ENCODE assay signal across 5 mouse cellular contexts in the genomic region with DNA sequence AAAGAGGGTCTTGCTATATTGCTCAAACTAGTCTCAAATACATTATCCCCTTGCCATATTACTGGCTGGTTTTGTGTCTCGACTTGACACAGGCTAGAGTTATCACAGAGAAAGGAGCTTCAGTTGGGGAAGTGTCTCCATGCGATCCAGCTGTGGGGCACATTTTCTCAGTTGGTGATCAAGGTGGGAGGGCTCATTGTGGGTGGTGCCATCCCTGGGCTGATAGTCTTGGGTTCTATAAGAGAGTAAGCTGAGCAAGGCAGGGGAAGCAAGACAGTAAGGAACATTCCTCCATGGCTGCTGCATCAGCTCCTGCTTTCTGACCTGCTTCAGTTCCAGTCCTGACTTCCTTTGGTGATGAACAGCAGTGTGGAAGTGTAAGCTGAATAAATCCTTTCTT.
DNase-seq lines count a peak whose midpoint lies in the region; TF ChIP-seq lines count a peak whose summit lies in the region.
"Not testable (repeated sequence)": the region's sequence is repeated elsewhere in the genome, so short reads cannot be mapped to it uniquely, and the experiment has no call there.

No protein-coding gene starts in this region.

- 78% methylated on average over 2 of the region's 2 CpGs for WGBS in cerebellum, adult 2 months

- TF ChIP-seq CTCF in cerebellum, adult 2 months (IDR thresholded peaks at IDR 0.05; ENCODE audit: borderline replicate concordance, insufficient read depth, low read depth, low read length) = not testable (repeated sequence)

- H3K4me1 ChIP-seq in cerebellum, adult 2 months (ENCODE audit: control insufficient read depth, insufficient read depth, low read length) = not testable (repeated sequence)

- DNase-seq in cerebellum, adult 11-12 months = peak; percentile 36
- peak; percentile 34 to 50 for DNase-seq in cerebellum, adult 2 months
- DNase-seq in cerebellum, adult 8-10 months = peak; percentile 31
- DNase-seq in cerebellum, adult 9-10 months = peak; percentile 51
- DNase-seq in cerebellum, adult 9-11 months = peak; percentile 39

- not testable (repeated sequence) for H3K4me3 ChIP-seq in cerebellum, adult 2 months (replicated peaks; ENCODE audit: insufficient read depth, low read depth, low read length)

- H3K27ac ChIP-seq in cerebellum, adult 2 months (ENCODE audit: insufficient read depth, low read length) = peak overlapping the region; percentile 93

- H3K27me3 ChIP-seq in cerebellum, adult 2 months (ENCODE audit: control insufficient read depth, insufficient read depth, low read length) = not testable (repeated sequence)

- not testable (repeated sequence) for TF ChIP-seq POLR2A in cerebellum, adult 2 months (IDR thresholded peaks at IDR 0.05; ENCODE audit: borderline replicate concordance, insufficient read depth, low read length)
